Mouse (Mus musculus) forebrain, embryonic 11.5 days (tissue): ENCODE data around the gene Kif2c. TPM values are rescaled to one million over a fixed set of nuclear protein-coding genes. Genes with fewer than 3 reads are reported as not detected.

Experiments used
- ATAC-seq: fragments of 200-750 bp; cut with Nextera tagmentation; replicated peaks from 2 replicates; pipeline ENCODE4 v1.8.0; 2017; ENCODE audit warnings: moderate TSS enrichment; ENCODE audit not compliant: low FRiP score
- DNase-seq: peaks from one replicate; pipeline ENCODE4 v3.0.0-alpha.2; 2017; ENCODE audit warnings: low spot score
- H3K27ac ChIP-seq: fragments of 300-500 bp; sonication (generic); 2 replicates; pipeline ENCODE4 v1.5.1; 2014; ENCODE audit warnings: low read depth, low read length
- H3K27me3 ChIP-seq: fragments of 300-500 bp; sonication (generic); 2 replicates; pipeline ENCODE4 v1.6.1; 2014; ENCODE audit warnings: mild to moderate bottlenecking, low read length, mixed read lengths; ENCODE audit not compliant: control insufficient read depth, insufficient read depth
- H3K36me3 ChIP-seq: fragments of 300-500 bp; sonication (generic); 2 replicates; pipeline ENCODE4 v1.6.1; 2014; ENCODE audit warnings: mild to moderate bottlenecking, low read length, moderate library complexity, mixed read lengths; ENCODE audit not compliant: control insufficient read depth, insufficient read depth
- H3K4me1 ChIP-seq: fragments of 300-500 bp; sonication (generic); replicated peaks from 2 replicates; pipeline ENCODE4 v1.6.1; 2014; ENCODE audit warnings: low read length, mixed read lengths; ENCODE audit not compliant: control insufficient read depth, insufficient read depth
- H3K4me2 ChIP-seq: fragments of 300-500 bp; sonication (generic); 2 replicates; pipeline ENCODE4 v1.6.1; 2014; ENCODE audit warnings: low read depth, mild to moderate bottlenecking, low read length, moderate library complexity, mixed read lengths; ENCODE audit not compliant: severe bottlenecking
- H3K4me3 ChIP-seq: fragments of 300-500 bp; sonication (generic); 2 replicates; pipeline ENCODE4 v1.5.1; 2014; ENCODE audit warnings: low read depth, low read length
- H3K9ac ChIP-seq: fragments of 300-500 bp; sonication (generic); 2 replicates; pipeline ENCODE4 v1.6.1; 2014; ENCODE audit warnings: low read length
- H3K9me3 ChIP-seq: fragments of 300-500 bp; sonication (generic); 2 replicates; pipeline ENCODE4 v1.6.1; 2016; ENCODE audit warnings: low read length, mixed read lengths; ENCODE audit not compliant: control insufficient read depth
- whole genome bisulfite sequencing: fragments of 180-500 bp; shearing (Covaris S2); extraction: QIAGEN DNeasy Blood & Tissue Kit; methylation state at CpG from one replicate; pipeline ENCODE4 v1.1.7; 2014; 5-methylcytosine and 5-hydroxymethylcytosine counted together
- polyA plus RNA-seq: library from polyadenylated mRNA; unstranded; fragments of >200 nt; fragmentation: Nextera tagmentation; extraction: Ambion mirVana; gene quantifications from 2 replicates; pipeline ENCODE4 v1.2.1, GENCODE M21; 2014

The Kif2c gene
- polyA plus RNA-seq, 1 experiment from 2014 or later = 116 TPM

- 76% methylated on average over 16 of the region's 17 CpGs for WGBS
Observed at GRCm38 (mm10) chr4:117138295-117139216, 43.9 kb downstream of the Kif2c start.

GRCm38 (mm10) chr4:117136034-117136433 lies 46.4 kb downstream of the Kif2c start:
- Histone ChIP-seq H3K36me3 (no peaks in the 10 kb centered on the region), H3K4me2 (no peak overlapping the region), H3K9ac (no peak overlapping the region), H3K27ac (no peak overlapping the region), H3K9me3 (no peaks in the 10 kb centered on the region), H3K27me3 (peaks cover 3% of the 10 kb centered on the region), H3K4me1 (peaks cover 18% of the 10 kb centered on the region), H3K4me3 (no peak overlapping the region)
- no peak for ATAC-seq
- no peak for DNase-seq
- WGBS = 31% methylated on average over 8 of the region's 8 CpGs

More at GRCm38 (mm10) chr4:117138295-117139216, 43.9 kb downstream of the Kif2c start:
- H3K4me1 ChIP-seq = peaks cover 3% of the 10 kb centered on the region; the same call in 1 of the 2 replicates
- H3K4me2 ChIP-seq = no peak overlapping the region
- ATAC-seq (no peak), DNase-seq (no peak)
- no peaks in the 10 kb centered on the region for H3K9me3 ChIP-seq
- no peak overlapping the region for H3K4me3 ChIP-seq
- H3K36me3 ChIP-seq = no peaks in the 10 kb centered on the region
- H3K9ac ChIP-seq = no peak overlapping the region
- H3K27ac ChIP-seq = no peak overlapping the region
- no peaks in the 10 kb centered on the region for H3K27me3 ChIP-seq

DNA sequence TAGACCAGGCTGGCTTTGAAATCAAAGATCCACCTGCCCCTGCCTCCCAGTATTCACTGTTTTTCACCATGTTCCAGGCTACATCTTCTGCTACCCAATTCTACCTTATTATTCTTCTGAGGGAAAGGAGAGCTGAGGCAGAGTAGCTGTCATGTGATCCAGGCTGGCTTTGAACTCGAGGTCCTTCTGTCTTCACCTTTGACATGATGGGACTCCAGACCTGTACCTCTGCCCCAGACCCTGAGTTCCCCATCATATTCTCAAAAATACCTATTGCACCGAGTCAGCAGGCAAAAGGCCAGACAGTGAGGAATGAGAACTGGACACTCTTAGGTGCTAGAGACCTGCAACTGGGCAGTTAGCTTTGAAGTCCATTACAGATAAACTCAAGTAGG lies 47.8 kb downstream of the Kif2c start:
- Histone ChIP-seq H3K4me1 (peaks cover 18% of the 10 kb centered on the region), H3K9me3 (no peaks in the 10 kb centered on the region), H3K27ac (no peak overlapping the region), H3K36me3 (no peaks in the 10 kb centered on the region), H3K9ac (no peak overlapping the region), H3K4me3 (no peak overlapping the region), H3K27me3 (peaks cover 3% of the 10 kb centered on the region), H3K4me2 (no peak overlapping the region)
- no peak for DNase-seq
- no peak for ATAC-seq
- 34% methylated on average over 2 of the region's 2 CpGs for WGBS

DNA sequence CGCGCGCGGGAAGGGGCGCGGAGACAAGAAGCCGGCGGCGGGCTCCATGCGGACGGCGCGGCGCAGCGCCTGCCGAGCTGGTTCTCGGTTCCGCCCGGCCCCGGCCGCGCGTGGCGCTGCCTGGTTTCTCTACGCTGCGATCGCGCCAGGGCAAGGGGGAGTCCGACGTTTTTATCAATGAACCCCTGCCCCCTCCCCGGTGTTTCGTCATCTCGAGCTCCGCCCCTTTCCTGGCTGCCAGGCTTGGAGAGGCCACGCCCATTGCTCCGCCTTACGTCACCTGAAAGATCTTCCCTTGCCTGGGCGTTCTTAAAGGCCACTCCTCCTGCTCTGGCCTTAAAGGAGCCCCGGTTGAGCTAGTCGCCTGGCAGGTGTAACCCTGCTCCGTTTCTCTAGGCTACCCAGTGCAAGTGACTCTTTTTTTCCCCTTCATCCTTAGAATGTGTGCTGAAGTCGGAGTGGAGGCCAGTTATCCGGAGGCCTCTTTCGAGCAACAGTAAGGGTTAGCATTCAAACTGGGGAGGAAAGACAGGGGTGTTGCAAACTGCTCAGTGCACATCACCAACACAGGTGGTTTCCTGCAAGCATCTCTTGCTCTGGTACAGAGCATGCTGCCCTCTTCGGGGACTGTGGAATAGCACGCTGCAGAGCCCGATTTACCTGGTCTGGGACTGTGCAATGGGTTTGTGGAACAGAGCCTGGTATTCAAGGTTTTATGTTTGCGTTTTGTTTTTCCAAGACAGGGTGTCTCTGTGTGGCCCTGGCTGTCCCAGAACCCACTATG lies 48.4 kb downstream of the Kif2c start, which contains the start of gene Plk3:
Gene Plk3 (minus strand): TSS at position 147 of the 784 bp plus-strand sequence.
- WGBS = 2% methylated on average over 45 of the region's 48 CpGs
- DNase-seq (peak; percentile 97), ATAC-seq (peak; percentile 81)
- H3K9ac ChIP-seq = peak within 1 kb of the TSS; percentile 80
- peaks cover 18% of the 10 kb centered on the region for H3K4me1 ChIP-seq
- H3K9me3 ChIP-seq = no peaks in the 10 kb centered on the region
- H3K36me3 ChIP-seq = no peaks in the 10 kb centered on the region
- H3K27ac ChIP-seq = no peak within 1 kb of the TSS; the same call in 1 of the 2 replicates
- peak within 1 kb of the TSS; percentile 83 for H3K4me3 ChIP-seq
- H3K27me3 ChIP-seq = peaks cover 3% of the 10 kb centered on the region
- peak within 1 kb of the TSS; percentile 95 for H3K4me2 ChIP-seq

- Histone ChIP-seq H3K27ac (no peak overlapping the region), H3K4me2 (peak overlapping the region; percentile 95), H3K36me3 (no peaks in the 10 kb centered on the region; the same call in 1 of the 2 replicates), H3K9me3 (no peaks in the 10 kb centered on the region), H3K9ac (peak overlapping the region; percentile 80), H3K27me3 (peaks cover 3% of the 10 kb centered on the region), H3K4me1 (peaks cover 18% of the 10 kb centered on the region), H3K4me3 (peak overlapping the region; percentile 83)
- DNase-seq (no peak), ATAC-seq (peak; percentile 28)
- under 1% methylated on average over 42 of the region's 42 CpGs for WGBS
Observed at GRCm38 (mm10) chr4:117133366-117133796, 49.1 kb downstream of the Kif2c start.

DNA sequence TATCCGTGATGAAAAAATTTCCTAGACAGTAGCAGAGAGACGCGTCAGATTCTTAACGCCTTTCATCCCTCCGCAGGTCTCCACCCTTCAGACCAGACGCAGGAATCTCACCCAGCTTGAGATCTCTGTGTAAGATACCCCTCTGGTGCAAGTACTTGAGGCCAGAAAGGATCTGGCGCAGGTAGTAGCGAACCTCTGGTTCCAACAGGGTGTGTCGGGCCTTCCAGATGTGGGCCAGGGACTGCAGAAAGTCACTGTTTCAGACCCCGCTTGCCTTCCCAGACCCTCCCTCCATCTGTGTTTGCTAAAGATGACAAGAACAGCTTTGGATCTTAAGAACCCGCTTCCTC lies 49.7 kb downstream of the Kif2c start:
- peaks cover 3% of the 10 kb centered on the region for H3K27me3 ChIP-seq
- 1% methylated on average over 11 of the region's 11 CpGs for WGBS
- ATAC-seq (no peak), DNase-seq (no peak)
- peak overlapping the region; percentile 83 for H3K4me3 ChIP-seq
- H3K9me3 ChIP-seq = no peaks in the 10 kb centered on the region
- peaks cover 3% of the 10 kb centered on the region; the same call in 1 of the 2 replicates for H3K36me3 ChIP-seq
- H3K4me2 ChIP-seq = peak overlapping the region; percentile 95
- H3K9ac ChIP-seq = peak overlapping the region; percentile 80
- peaks cover 18% of the 10 kb centered on the region for H3K4me1 ChIP-seq
- H3K27ac ChIP-seq = peak overlapping the region; percentile 41; the same call in 1 of the 2 replicates

DNA sequence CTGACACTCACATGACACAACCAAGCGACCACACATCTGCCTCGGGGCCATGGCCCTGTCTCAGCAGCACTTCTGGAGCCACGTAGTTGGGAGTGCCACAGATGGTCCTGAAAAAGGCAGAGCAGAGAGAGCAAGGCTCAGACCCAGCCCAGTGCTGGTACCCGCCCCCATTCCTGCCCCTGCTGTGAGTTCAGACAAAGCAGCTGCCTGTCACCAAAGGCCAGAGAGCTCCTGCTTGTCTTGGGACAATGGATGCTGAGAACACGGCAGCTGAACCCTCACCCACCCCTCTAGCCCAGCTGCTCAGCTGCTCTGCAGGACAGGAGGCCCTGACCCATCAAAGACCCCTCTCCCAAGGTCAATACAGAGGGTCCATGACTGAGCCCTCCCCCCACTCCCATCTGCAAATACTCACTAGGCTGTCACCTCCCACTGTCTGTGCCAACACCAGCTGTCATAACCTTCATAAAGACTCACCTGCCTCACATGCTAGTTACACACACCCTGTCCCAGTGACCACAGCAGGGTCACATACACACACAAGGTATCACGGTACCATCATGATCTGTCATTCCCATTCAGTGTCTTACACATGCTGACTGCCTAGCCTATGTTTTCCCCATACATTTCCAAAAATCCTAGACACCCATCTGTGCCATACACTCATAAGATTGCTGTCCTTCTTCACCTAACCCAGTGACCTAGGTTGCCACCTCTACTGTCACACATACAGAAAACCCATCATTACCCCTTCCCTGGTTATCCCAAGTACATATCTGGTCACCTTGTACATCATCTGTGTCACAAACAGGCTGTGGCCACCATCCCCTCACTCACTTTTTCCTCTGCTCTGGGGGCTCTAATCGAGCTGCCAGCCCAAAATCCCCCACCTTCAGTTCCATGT lies 50.3 kb downstream of the Kif2c start:
- Histone ChIP-seq H3K4me3 (peak overlapping the region; percentile 83), H3K27ac (peak overlapping the region; percentile 41), H3K4me1 (peaks cover 18% of the 10 kb centered on the region), H3K4me2 (peak overlapping the region; percentile 95), H3K27me3 (peaks cover 3% of the 10 kb centered on the region), H3K36me3 (peaks cover 3% of the 10 kb centered on the region; the same call in 1 of the 2 replicates), H3K9me3 (no peaks in the 10 kb centered on the region), H3K9ac (peak overlapping the region; percentile 80)
- WGBS = 5% methylated on average over 7 of the region's 7 CpGs
- DNase-seq (peak; percentile 83), ATAC-seq (peak; percentile 69)
